Mouse (Mus musculus) small intestine, adult 2 months (tissue): Measurements from ENCODE around the gene Sgk1.

Experiments used
- CTCF ChIP-seq: fragments of 200-500 bp; IDR thresholded peaks from 2 replicates; pipeline ENCODE4 v1.5.1; 2012; ENCODE audit warnings: low read depth, mild to moderate bottlenecking, control low read depth, inconsistent platforms, low read length, moderate library complexity, mixed read lengths; ENCODE audit not compliant: insufficient replicate concordance, insufficient read length; ENCODE audit errors: extremely low read depth
- POLR2A ChIP-seq: fragments of 200-500 bp; IDR thresholded peaks from 2 replicates; pipeline ENCODE4 v1.6.1; 2012; ENCODE audit warnings: low read depth, mild to moderate bottlenecking, control low read depth, inconsistent platforms, low read length, moderate library complexity

- TF ChIP-seq POLR2A (no peak), CTCF (no peak)
Measured at GRCm38 (mm10) chr10:21926941-21927340, 45.0 kb downstream of the Sgk1 start.
